Mouse (Mus musculus) MEL-GATA-1-ER (cell line): ENCODE measurements around the gene Ephb6.
A peak's percentile ranks its signal among the peaks of the same experiment; 100 is the strongest.
"Not testable (repeated sequence)": the region's sequence is repeated elsewhere in the genome, so short reads cannot be mapped to it uniquely, and the experiment has no call there.

Experiments used
- DNase-seq: peaks from one replicate; pipeline ENCODE4 v3.0.0-alpha.2; 2012; ENCODE audit warnings: low read depth; ENCODE audit errors: extremely low read depth

Gene Ephb6

GRCm38 (mm10) chr6:41605061-41605793 lies at the start of gene Ephb6:
Ephb6 (plus strand) TSS chr6:41605482.
- DNase-seq: peak; percentile 41

DNA sequence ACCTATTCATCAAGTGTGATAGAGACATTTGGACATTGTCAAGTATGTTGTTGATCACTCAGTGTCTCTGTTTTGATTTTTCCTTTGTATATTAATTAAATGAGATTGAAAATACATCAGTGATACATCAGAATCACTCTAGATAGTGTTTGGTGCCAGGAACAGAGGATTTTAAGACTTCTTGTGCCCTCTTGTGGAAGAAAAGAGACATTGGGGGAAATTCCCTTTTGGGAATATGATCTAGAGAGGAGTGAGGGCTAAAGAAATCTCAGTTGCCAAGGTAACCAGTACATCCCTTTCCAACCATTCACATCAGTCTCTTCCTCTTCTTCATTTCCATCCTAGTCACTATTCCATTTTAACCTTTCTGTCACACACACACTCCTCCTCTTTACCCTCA lies 48.9 kb upstream of the Ephb6 start:
- DNase-seq: no peak

DNA sequence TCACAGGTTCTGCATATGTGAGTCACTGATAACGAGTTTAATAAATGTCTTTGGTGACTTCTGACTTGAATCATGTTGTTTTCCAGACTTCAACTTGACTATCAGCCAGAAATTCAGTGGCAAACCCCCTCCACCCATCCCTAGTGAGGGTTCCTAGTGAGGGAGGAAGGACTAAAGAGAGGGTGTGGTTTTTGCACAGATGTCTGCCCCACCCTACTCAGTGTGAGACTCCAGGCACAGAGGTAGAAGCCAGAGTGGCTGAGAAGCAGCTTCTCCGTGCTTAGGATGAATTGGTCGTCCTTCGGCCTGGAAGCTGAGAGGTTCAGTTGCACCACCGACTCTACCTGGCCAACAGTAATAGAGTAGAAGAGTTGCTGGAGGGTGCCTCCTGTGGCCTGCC lies 47.8 kb upstream of the Ephb6 start:
- peak; percentile 57 for DNase-seq

GRCm38 (mm10) chr6:41558271-41558670 lies 47.0 kb upstream of the Ephb6 start:
- DNase-seq: peak; percentile 36

GRCm38 (mm10) chr6:41559331-41559730 lies 46.0 kb upstream of the Ephb6 start:
- DNase-seq: no peak

DNA sequence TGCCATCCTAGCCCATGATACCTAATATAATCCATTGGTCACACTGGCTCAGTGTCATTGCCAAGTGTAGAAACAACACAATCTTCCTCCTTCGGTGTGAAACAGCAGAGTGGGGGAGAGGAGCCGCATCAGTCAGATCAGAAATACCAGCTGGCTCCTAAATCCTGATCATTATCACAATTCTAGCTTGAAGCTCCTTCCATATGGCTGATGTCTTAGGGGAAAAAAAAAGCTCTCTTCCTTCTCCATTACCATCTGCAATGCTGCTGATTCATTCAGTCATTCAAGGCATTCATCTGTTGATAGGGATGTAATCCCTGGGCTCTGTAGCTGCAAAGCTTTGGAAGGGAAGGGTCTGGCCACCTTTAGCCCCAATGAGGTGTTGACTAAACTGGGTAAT lies 45.0 kb upstream of the Ephb6 start:
- no peak for DNase-seq

DNA sequence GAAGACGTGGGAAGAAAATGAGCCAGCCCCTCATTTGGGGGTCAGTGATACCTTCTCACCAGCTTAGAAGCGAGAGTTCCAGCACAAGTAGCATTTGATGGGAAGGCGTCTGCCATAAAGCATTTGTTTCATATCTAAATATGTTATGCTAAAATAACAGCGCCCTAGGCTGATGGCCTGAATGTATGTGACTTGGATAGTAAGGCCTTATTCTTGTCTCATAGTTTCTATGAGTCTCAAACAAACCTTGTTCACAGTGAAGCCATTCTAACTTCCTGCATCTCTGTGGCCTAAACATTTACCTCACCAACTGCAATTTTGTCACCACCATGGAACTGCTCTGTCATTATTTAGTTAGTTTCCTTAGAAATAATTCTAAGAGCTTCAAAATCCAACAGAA lies 42.7 kb upstream of the Ephb6 start:
- DNase-seq: no peak

DNA sequence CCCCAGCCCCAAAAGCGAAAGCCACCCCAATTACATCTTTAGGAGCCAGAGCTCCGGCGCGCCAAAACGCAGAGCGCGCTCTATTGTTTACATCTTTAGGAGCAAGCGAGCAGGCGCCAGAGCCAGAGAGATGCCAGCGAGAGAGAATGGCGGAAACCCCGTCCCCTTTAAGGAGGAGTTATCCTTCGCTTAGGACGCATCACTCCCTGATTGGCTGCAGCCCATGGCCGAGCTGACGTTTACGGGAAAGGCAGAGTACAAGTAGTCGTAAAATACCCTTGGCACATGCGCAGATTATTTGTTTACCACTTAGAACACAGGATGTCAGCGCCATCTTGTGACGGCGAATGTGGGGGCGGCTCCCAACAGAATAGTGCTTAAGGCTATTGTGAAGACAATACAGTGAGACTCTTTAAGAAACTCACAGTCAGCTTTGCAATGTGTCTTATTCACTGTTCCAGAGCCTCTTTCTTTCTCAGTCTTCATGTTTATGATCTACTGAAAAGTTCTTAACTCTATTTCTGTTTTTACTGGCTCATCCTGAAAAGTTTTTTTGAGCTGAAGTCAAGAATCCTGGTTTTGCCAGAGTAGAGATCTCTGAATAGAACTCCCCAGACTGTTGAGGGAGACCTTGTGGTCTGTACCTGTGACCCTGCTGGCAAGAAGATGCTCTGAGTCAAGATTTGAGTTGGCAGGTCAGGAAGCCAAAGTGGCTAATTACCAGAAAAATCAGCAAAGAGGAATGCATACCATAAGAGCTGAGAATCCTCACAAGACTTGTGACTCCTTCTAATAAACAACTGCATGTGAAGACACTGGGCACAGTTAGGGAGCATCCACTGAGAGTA lies 42.0 kb upstream of the Ephb6 start:
- DNase-seq: not testable (repeated sequence)

GRCm38 (mm10) chr6:41565261-41565660 lies 40.0 kb upstream of the Ephb6 start:
- no peak for DNase-seq

DNA sequence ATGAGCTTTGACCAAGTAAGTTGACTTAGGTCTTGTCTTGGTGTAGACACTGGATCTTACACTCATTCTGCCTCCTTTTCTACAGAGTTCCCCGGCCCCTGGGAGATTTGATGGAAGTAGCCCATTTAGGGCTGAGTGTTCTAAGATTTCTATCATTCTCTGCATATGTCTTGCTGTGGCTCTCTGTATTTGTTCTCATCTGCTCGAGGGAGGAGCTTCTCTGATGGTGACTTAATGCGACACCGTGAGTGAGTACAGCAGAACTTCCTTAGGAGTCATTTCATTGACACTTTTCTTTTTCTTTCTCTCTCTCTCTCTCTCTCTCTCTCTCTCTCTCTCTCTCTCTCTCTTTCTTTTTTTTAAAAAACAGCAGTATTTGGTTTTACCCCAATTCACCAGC lies 38.3 kb upstream of the Ephb6 start:
- DNase-seq: no peak

- DNase-seq: no peak
Measured at GRCm38 (mm10) chr6:41569078-41569477, 36.2 kb upstream of the Ephb6 start.

DNA sequence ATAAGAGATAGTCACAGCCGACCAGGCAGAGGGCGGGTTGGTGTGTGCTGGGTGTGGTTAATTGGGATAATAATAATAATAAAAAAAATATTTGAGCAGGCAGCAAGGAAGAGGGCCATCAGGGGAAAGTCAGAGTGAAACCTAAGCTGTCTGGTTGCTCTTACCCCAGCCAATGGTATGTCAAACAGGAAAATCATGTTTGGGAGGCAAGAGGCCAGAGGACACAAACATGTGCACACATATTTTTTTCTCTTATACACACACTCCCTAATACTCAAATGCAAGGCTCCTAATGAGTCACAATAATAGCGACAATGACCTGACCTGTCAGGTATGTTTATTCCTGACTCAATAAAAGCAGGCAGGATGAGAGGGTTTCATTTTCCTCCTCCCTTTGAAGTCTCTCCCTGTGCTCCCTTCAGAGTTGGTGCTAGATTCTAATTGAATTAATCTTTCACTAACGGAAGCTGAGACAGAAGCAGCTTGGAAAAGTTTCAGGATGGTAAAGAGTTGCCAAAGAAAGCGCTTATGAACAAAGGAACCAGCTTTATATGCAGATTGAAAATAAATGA lies 28.7 kb upstream of the Ephb6 start:
- DNase-seq: no peak

DNA sequence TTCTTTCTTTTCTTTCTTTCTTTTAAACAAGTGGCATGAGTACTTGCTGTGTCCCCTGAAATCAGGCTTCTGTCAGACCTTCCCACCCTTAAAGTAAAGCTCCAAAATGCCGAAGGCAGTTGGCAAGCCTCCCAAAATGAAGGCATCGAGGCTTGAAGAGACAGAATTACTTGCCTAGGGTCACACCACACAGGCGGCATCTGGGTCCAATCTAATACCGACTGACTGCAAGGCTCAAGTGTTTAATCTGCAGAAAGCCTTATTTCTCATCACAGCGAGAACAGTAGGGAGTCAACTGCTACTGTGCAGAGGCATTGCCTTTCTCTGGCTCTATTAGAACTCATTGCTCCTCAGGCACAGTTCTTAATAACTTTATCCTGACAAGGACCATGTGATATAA lies 28.0 kb upstream of the Ephb6 start:
- DNase-seq: no peak

GRCm38 (mm10) chr6:41581295-41581694 lies 24.0 kb upstream of the Ephb6 start:
- no peak for DNase-seq

DNA sequence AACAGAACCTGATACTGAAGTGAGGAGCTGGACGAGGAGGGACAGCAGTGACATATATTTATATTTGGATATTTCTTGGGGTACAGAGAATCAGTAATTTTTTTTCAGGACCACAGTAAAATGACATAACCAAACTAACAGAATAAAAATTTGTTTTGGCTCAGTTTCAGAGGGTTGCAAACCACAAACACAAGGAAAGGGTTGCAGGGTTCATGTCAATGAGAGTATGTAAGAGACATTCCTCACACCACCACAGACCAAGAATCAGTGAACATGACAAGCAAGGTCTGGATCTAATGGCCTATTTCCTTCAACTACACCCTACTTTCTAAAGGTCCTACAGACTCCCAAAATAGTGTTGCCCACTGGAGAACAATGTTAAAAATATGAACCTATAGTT lies 23.1 kb upstream of the Ephb6 start:
- DNase-seq: no peak

DNA sequence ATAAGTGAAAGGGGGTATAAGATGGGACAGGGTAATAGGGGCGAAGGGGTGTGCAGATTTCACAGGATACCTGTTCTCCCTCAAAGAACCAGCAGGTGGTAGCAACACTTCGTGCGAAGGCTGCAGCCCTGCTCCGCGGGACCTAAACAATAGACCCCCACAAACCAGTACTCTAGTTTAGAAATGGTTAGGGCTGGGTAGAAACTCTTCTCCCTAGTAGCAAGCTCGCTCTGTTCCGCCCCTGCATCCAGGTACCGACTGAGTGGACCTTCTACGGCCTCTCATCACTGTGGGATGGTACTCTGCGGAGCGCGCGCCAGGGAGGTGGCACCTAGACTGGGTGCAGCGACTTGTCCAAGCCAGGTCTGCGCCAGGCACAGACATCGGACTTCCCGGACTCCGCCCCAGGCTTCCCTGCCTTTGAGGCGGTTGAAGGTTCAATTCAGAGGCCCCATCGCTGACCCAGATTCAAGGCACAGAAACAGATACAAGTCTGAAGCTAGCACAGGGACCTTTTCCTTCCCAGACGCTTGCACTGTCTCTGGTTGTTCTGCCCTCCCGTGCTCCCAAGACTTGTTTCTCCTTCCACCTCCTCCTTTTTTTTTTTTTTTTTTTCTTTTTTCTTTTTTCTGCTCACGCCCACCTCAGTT lies 756 bp upstream of the Ephb6 start:
- peak; percentile 36 for DNase-seq

DNA sequence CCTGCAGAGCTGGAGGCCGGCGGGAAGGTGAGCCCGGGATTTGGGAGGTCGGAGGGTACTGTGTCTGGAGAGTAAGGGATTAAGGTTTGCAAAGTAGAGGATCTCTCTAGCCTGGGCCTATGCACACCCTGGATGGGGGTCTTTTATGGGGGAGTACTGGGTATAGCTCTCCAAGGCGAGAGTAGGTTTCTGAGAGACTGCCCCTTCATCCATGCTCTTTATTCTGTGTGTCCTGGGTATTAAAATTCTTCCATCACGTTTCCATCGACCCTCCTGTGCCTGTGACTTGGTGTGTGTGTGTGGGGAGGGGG lies 467 bp downstream of the Ephb6 start:
- DNase-seq: no peak

- no peak for DNase-seq
Measured at GRCm38 (mm10) chr6:41606214-41606613, 932 bp downstream of the Ephb6 start.

DNA sequence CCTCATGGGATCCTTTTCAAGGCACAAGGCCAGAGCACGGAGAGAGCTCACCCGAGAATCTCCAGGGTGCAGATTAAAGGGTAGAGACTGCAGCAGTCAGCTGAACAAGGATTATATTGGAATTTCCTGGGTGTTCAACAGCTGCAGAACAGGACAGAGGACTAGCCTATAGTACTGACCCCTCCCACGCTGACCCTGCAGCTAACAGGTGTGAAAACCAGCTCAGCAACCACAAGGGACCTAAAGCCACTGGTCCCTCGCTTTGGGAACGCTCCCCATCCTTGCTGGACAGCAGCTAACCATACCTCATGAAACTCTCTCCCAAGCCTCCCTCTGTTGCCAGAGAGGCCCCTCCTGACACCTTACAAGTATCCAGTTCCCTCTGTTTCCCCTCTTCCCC lies 2.4 kb downstream of the Ephb6 start:
- no peak for DNase-seq

DNA sequence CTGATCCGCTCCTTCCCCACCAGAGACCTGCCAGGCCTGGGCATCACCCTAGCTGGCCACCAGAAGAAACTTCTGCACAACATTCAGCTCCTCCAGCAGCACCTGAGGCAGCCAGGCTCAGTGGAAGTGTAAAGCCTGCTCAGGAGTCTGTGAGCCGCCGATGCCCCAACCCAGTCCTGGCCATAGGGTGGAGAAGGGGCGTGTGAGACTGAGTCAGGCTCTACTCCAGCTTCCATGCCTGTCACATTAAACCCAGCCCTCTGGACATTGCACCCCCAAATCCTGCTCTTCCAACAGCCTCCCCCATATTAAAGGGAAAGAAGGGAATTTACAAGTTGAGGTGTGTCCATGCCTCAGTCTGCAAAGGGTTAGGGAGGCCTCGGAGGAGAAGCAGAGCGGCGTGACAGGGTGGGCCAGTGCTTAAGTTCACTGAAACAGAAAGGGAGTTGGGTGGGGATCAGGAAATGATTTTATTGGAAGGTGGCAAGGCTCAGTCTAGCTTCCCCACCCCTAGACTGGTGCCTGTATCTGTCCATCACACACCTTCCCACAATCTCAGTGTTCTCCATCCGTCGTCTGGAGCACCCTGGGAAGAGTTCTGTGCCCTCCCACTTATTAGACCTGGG lies 15.0 kb downstream of the Ephb6 start:
- DNase-seq: no peak

DNA sequence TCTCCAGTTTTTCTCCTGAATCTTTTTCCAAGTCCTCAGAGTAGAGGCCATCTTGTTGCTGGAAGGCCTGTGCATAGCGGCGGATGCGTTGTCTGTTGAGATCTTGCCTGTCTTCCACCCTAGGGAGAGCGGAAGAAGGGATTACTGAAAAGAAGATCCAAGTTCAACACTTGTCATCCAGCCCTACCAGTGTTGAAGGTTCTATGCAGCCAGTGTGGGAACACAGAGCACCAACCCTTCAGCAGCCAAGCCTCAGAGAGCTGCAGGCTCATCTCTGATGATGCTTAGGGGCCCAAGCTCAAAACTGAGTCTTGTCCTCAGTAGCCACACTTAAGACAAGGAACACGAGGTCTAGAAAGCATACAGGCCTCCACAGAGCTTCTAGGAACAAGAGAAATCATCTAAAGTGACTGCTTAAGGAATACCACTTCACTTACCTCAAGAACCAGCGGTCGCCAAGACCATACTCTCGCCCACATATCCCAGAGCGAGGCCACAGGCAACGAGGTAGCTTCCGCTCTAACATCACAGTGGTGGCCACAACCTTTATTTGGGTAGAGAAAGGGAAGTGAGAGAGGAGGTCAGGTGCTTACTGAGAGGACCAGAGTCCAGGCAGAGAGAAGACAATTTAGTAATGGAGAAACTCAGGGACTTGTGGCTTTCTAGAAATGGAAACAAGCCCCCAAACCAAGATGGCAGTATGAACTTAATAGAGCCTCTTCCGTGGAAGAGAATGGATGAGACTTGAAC lies 16.1 kb downstream of the Ephb6 start:
- DNase-seq: no peak
